Mouse (Mus musculus): ENCODE measurements around the gene Fzd4.

- TF ChIP-seq POLR2A (IDR thresholded peaks at IDR 0.05; ENCODE audit: low read depth, low read length), result no peak
- no peak for TF ChIP-seq CTCF (IDR thresholded peaks at IDR 0.05; ENCODE audit: borderline replicate concordance, insufficient read depth, low read length)
Observed at GRCm38 (mm10) chr7:89391831-89392230, 12.3 kb upstream of the Fzd4 start.
